Mouse (Mus musculus) heart, adult 2 months (tissue): Measurements from ENCODE around the gene Tex261. TPM values are rescaled to one million over a fixed set of nuclear protein-coding genes. Genes with fewer than 3 reads are reported as not detected.

ENCODE experiments used
- DNase-seq, 2 experiments: peaks; one replicate each; pipeline ENCODE4 v3.0.0; 2021
- H3K27ac ChIP-seq: fragments of 200-600 bp; 2 replicates; pipeline ENCODE4 v1.8.1; 2022
- H3K27me3 ChIP-seq: fragments of 200-500 bp; 2 replicates; pipeline ENCODE4 v1.6.1; 2012; ENCODE audit warnings: mild to moderate bottlenecking, low read length, inconsistent platforms, mixed read lengths; ENCODE audit not compliant: control insufficient read depth, insufficient read depth
- H3K36me3 ChIP-seq: fragments of 200-500 bp; 2 replicates; pipeline ENCODE4 v1.6.1; 2012; ENCODE audit warnings: low read length, inconsistent platforms; ENCODE audit not compliant: control insufficient read depth, insufficient read depth
- H3K4me1 ChIP-seq: fragments of 200-500 bp; 2 replicates; pipeline ENCODE4 v1.6.1; 2011; ENCODE audit warnings: low read length; ENCODE audit not compliant: control insufficient read depth, insufficient read depth
- H3K4me3 ChIP-seq: fragments of 200-600 bp; 2 replicates; pipeline ENCODE4 v1.8.1; 2022
- H3K79me2 ChIP-seq: fragments of 200-500 bp; replicated peaks from 2 replicates; pipeline ENCODE4 v1.6.1; 2012; ENCODE audit warnings: mild to moderate bottlenecking, inconsistent platforms, low read length, moderate library complexity, mixed read lengths; ENCODE audit not compliant: control insufficient read depth, insufficient read depth
- H3K9ac ChIP-seq: fragments of 200-500 bp; 2 replicates; pipeline ENCODE4 v1.6.1; 2012; ENCODE audit warnings: low read depth, mild to moderate bottlenecking, control low read depth, inconsistent platforms, low read length, mixed read lengths
- CTCF ChIP-seq: fragments of 200-600 bp; IDR thresholded peaks from 2 replicates; pipeline ENCODE4 v1.8.1; 2022; ENCODE audit warnings: antibody characterized with exemption, mild to moderate bottlenecking, moderate library complexity
- EP300 ChIP-seq: fragments of 200-500 bp; IDR thresholded peaks from 2 replicates; pipeline ENCODE4 v1.6.1; 2011; ENCODE audit warnings: low read depth, low read length, control low read depth; ENCODE audit not compliant: insufficient read depth
- POLR2A ChIP-seq: fragments of 200-500 bp; IDR thresholded peaks from 2 replicates; pipeline ENCODE4 v1.6.1; 2011; ENCODE audit warnings: mild to moderate bottlenecking, low read depth, low read length, control low read depth; ENCODE audit not compliant: insufficient read depth
- WGBS: fragments of 180-500 bp; shearing (Covaris S2); methylation state at CpG from one replicate; pipeline ENCODE4 v1.1.7; 2018; 5-methylcytosine and 5-hydroxymethylcytosine counted together
- intact Hi-C: fragments of 180-260 bp; cut with DNase I; formaldehyde crosslinking; loops from one replicate; pipeline ENCODE4 v1.15.1; 2025
- polyA plus RNA-seq: library from polyadenylated mRNA; depleted of rRNA; stranded (reverse); fragments of >200 nt; gene quantifications from 2 replicates; pipeline ENCODE4 v1.2.3, GENCODE M21; 2012; rRNA removed
- total RNA-seq, 2 experiments: library from RNA; stranded (reverse); gene quantifications; 2 replicates each; pipeline ENCODE4 v1.2.3; 2021

The Tex261 gene
- total and polyA plus RNA-seq, 3 experiments, result 90.6 to 126 (median 102) TPM

DNA sequence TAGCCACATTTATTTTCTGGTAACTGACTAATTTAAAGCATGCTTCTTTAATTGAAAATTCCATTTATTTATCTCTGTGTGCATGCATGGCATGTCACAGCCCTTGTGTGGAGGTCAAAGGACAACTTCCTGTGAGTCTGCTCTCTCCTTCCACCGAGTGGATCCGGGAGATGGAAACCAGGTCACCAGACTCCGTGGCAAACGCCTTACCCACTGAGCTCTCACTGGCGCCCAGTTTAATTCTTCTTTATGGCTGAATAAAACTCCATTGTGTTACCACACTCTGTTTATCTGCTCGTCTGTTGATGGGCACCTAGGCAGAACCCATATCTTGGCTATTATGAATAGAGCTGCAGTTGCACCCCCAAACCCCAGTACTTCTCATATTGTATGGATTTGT, 53.1 kb downstream of the Tex261 start:
- TF ChIP-seq EP300, result no peak
- no peak for TF ChIP-seq CTCF
- TF ChIP-seq POLR2A, result no peak
- no peak for DNase-seq

More for the DNA sequence above, 53.1 kb downstream of the Tex261 start:
- intact Hi-C loops, result no loop called here
- Histone ChIP-seq H3K36me3 (no peaks in the 10 kb centered on the region), H3K27me3 (peaks cover 6% of the 10 kb centered on the region), H3K4me1 (no peaks in the 10 kb centered on the region), H3K9ac (no peak overlapping the region), H3K4me3 (no peak overlapping the region), H3K27ac (no peak overlapping the region), H3K79me2 (no peaks in the 10 kb centered on the region)
- 17% methylated on average over 6 of the region's 6 CpGs for WGBS

Other genes starting within 250 kb of the Tex261 start
- 1 to 10 TPM in 1 of 2 experiments, under 1 TPM in 1; 0.93 to 2.3 TPM for gene Actg2, start 239.5 kb downstream of the Tex261 start, total RNA-seq
- gene Actg2, start 239.5 kb downstream of the Tex261 start, polyA plus RNA-seq, result 13.3 and 23.8 TPM in 2 replicates
- 10 to 100 TPM; 11.9 to 12.9 TPM for gene Stambp, start 203.1 kb downstream of the Tex261 start, total RNA-seq
- gene Stambp, start 203.1 kb downstream of the Tex261 start, polyA plus RNA-seq, result 10.1 and 17.6 TPM in 2 replicates
- under 1 TPM; 0.27 to 0.57 TPM for gene Clec4f, start 119.6 kb downstream of the Tex261 start, total RNA-seq
- 0.23 TPM in 1 of 2 replicates, not detected in the other for gene Clec4f, start 119.6 kb downstream of the Tex261 start, polyA plus RNA-seq
- 1 to 10 TPM in 1 of 2 experiments, under 1 TPM in 1; 0.86 to 1.1 TPM for gene Cd207, start 98.0 kb downstream of the Tex261 start, total RNA-seq
- 1.6 and 4.2 TPM in 2 replicates for gene Cd207, start 98.0 kb downstream of the Tex261 start, polyA plus RNA-seq
- not detected for gene Vax2, start 64.5 kb downstream of the Tex261 start, total RNA-seq
- gene Vax2, start 64.5 kb downstream of the Tex261 start, polyA plus RNA-seq, result not detected in 2 replicates
- gene Atp6v1b1, start 32.8 kb downstream of the Tex261 start, total RNA-seq, result not detected
- gene Atp6v1b1, start 32.8 kb downstream of the Tex261 start, polyA plus RNA-seq, result 1.4 TPM in 1 of 2 replicates, not detected in the other
- not detected for gene Ankrd53, start 13.2 kb downstream of the Tex261 start, total RNA-seq
- gene Ankrd53, start 13.2 kb downstream of the Tex261 start, polyA plus RNA-seq, result 0.12 TPM in 1 of 2 replicates, not detected in the other
- 10 to 100 TPM; 16.1 to 18.3 TPM for gene Nagk, start 19.2 kb upstream of the Tex261 start, total RNA-seq
- 14.1 and 14.2 TPM in 2 replicates for gene Nagk, start 19.2 kb upstream of the Tex261 start, polyA plus RNA-seq
- 10 to 100 TPM; 35.4 to 39.4 TPM for gene Paip2b, start 55.9 kb upstream of the Tex261 start, total RNA-seq
- 13.4 and 31.8 TPM in 2 replicates for gene Paip2b, start 55.9 kb upstream of the Tex261 start, polyA plus RNA-seq
- gene Zfp638, start 91.3 kb upstream of the Tex261 start, total RNA-seq, result 10 to 100 TPM; 55.0 to 55.2 TPM
- 7.3 and 17.2 TPM in 2 replicates for gene Zfp638, start 91.3 kb upstream of the Tex261 start, polyA plus RNA-seq
- gene Dysf, start 232.8 kb upstream of the Tex261 start, total RNA-seq, result 100 to 1,000 TPM in 1 of 2 experiments, 10 to 100 TPM in 1; 87.4 to 100 TPM
- 51.1 and 66.4 TPM in 2 replicates for gene Dysf, start 232.8 kb upstream of the Tex261 start, polyA plus RNA-seq